Mouse (Mus musculus): ENCODE data around the gene Anpep. TPM values are rescaled to one million over a fixed set of nuclear protein-coding genes. Genes with fewer than 3 reads are reported as not detected.
"Not testable (repeated sequence)": the region's sequence is repeated elsewhere in the genome, so short reads cannot be mapped to it uniquely, and the experiment has no call there.

Anpep gene
- total RNA-seq, 2 experiments from 2014 or later: 7.0 to 7.8 TPM

- no peak for DNase-seq (ENCODE audit: extremely low spot score in 1 of 2, low spot score in 2 of 2)
- intact Hi-C loops (cut with DNase I): no loop called here
Observed at GRCm38 (mm10) chr7:79822092-79822695, 38.7 kb downstream of the Anpep start.

GRCm38 (mm10) chr7:79819996-79820395 lies 40.9 kb downstream of the Anpep start:
- intact Hi-C loops (cut with DNase I): no loop called here

GRCm38 (mm10) chr7:79819515-79819914 lies 41.3 kb downstream of the Anpep start:
- intact Hi-C loops (cut with DNase I): no loop called here
- DNase-seq (ENCODE audit: extremely low spot score in 1 of 2, low spot score in 2 of 2): no peak

More at GRCm38 (mm10) chr7:79819996-79820395, 40.9 kb downstream of the Anpep start:
- no peak for DNase-seq (ENCODE audit: extremely low spot score in 1 of 2, low spot score in 2 of 2)

GRCm38 (mm10) chr7:79818321-79818720 lies 42.5 kb downstream of the Anpep start:
- no peak for DNase-seq (ENCODE audit: extremely low spot score in 1 of 2, low spot score in 2 of 2)
- intact Hi-C loops (cut with DNase I): no loop called here

GRCm38 (mm10) chr7:79813409-79813808 lies 47.5 kb downstream of the Anpep start:
- DNase-seq (ENCODE audit: extremely low spot score in 1 of 2, low spot score in 2 of 2): no peak
- intact Hi-C loops (cut with DNase I): no loop called here

- DNase-seq (ENCODE audit: extremely low spot score in 1 of 2, low spot score in 2 of 2): peak; percentile 42 to 88
- intact Hi-C loops (cut with DNase I): no loop called here
Observed at GRCm38 (mm10) chr7:79810611-79811506, 50.0 kb downstream of the Anpep start, which contains the start of gene Mesp2. Gene Mesp2 (plus strand): TSS chr7:79810727.

- intact Hi-C loops (cut with DNase I): no loop called here
- no peak for DNase-seq (ENCODE audit: extremely low spot score in 1 of 2, low spot score in 2 of 2)
Observed at GRCm38 (mm10) chr7:79808561-79808960, 52.3 kb downstream of the Anpep start.

GRCm38 (mm10) chr7:79803887-79804286 lies 57.0 kb downstream of the Anpep start:
- no peak for DNase-seq (ENCODE audit: extremely low spot score in 1 of 2, low spot score in 2 of 2)
- intact Hi-C loops (cut with DNase I): no loop called here

GRCm38 (mm10) chr7:79802037-79802436 lies 58.8 kb downstream of the Anpep start:
- intact Hi-C loops (cut with DNase I): no loop called here
- DNase-seq (ENCODE audit: extremely low spot score in 1 of 2, low spot score in 2 of 2): no peak

- intact Hi-C loops (cut with DNase I): no loop called here
- no peak for DNase-seq (ENCODE audit: extremely low spot score in 1 of 2, low spot score in 2 of 2)
Observed at GRCm38 (mm10) chr7:79801391-79801790, 59.5 kb downstream of the Anpep start.

GRCm38 (mm10) chr7:79800336-79800735 lies 60.5 kb downstream of the Anpep start:
- intact Hi-C loops (cut with DNase I): no loop called here
- no peak for DNase-seq (ENCODE audit: extremely low spot score in 1 of 2, low spot score in 2 of 2)

- intact Hi-C loops (cut with DNase I): loop anchor here (2.0 to 10.0 kb wide), 2 partner anchors 115 to 195 kb away; no protein-coding TSS in a partner anchor
- DNase-seq (ENCODE audit: extremely low spot score in 1 of 2, low spot score in 2 of 2): no peak
Observed at GRCm38 (mm10) chr7:79799506-79799905, 61.4 kb downstream of the Anpep start.

GRCm38 (mm10) chr7:79799048-79799447 lies 61.8 kb downstream of the Anpep start:
- intact Hi-C loops (cut with DNase I): loop anchor here (2.0 to 10.0 kb wide), 2 partner anchors 116 to 196 kb away; no protein-coding TSS in a partner anchor
- DNase-seq (ENCODE audit: extremely low spot score in 1 of 2, low spot score in 2 of 2): peak; percentile 75 to 77

- no peak for DNase-seq (ENCODE audit: extremely low spot score in 1 of 2, low spot score in 2 of 2)
- intact Hi-C loops (cut with DNase I): loop anchor here (2.0 to 10.0 kb wide), 2 partner anchors 116 to 196 kb away; no protein-coding TSS in a partner anchor
Observed at GRCm38 (mm10) chr7:79798606-79799005, 62.3 kb downstream of the Anpep start.

- DNase-seq (ENCODE audit: extremely low spot score in 1 of 2, low spot score in 2 of 2): no peak
- intact Hi-C loops (cut with DNase I): loop anchor here (10.0 kb wide), 1 partner anchor 201 kb away; no protein-coding TSS in a partner anchor
Observed at GRCm38 (mm10) chr7:79793688-79794087, 67.2 kb downstream of the Anpep start, which contains the start of gene Mesp1. Gene Mesp1 (minus strand): TSS chr7:79793788.

- peak in 1 of 2 experiments; percentile 67 for DNase-seq (ENCODE audit: extremely low spot score in 1 of 2, low spot score in 2 of 2)
- intact Hi-C loops (cut with DNase I): loop anchor here (10.0 kb wide), 1 partner anchor 202 kb away; no protein-coding TSS in a partner anchor
Observed at GRCm38 (mm10) chr7:79792635-79793421, 68.0 kb downstream of the Anpep start.

GRCm38 (mm10) chr7:79789812-79790211 lies 71.0 kb downstream of the Anpep start:
- intact Hi-C loops (cut with DNase I): loop anchor here (10.0 kb wide), 3 partner anchors 175 to 295 kb away; partner anchors contain the start of gene Rhcg
- not testable (repeated sequence) for DNase-seq (ENCODE audit: extremely low spot score in 1 of 2, low spot score in 2 of 2)

- intact Hi-C loops (cut with DNase I): loop anchor here (10.0 kb wide), 2 partner anchors 171 to 291 kb away; partner anchors contain the start of gene Rhcg
- peak; percentile 36 to 72 for DNase-seq (ENCODE audit: extremely low spot score in 1 of 2, low spot score in 2 of 2)
Observed at GRCm38 (mm10) chr7:79786295-79786694, 74.6 kb downstream of the Anpep start.

GRCm38 (mm10) chr7:79782516-79782855 lies 78.4 kb downstream of the Anpep start:
- intact Hi-C loops (cut with DNase I): loop anchor here (10.0 kb wide), 2 partner anchors 168 to 288 kb away; partner anchors contain the start of gene Rhcg

More at GRCm38 (mm10) chr7:79782516-79782855, 78.4 kb downstream of the Anpep start:
- no peak for DNase-seq (ENCODE audit: extremely low spot score in 1 of 2, low spot score in 2 of 2)
